Mouse (Mus musculus): ENCODE measurements around the gene Tmprss9. TPM values are rescaled to one million over a fixed set of nuclear protein-coding genes. Genes with fewer than 3 reads are reported as not detected.

Tmprss9 gene
- total and polyA plus RNA-seq, 3 experiments: 0.15 to 0.25 TPM; not detected in 1

DNA sequence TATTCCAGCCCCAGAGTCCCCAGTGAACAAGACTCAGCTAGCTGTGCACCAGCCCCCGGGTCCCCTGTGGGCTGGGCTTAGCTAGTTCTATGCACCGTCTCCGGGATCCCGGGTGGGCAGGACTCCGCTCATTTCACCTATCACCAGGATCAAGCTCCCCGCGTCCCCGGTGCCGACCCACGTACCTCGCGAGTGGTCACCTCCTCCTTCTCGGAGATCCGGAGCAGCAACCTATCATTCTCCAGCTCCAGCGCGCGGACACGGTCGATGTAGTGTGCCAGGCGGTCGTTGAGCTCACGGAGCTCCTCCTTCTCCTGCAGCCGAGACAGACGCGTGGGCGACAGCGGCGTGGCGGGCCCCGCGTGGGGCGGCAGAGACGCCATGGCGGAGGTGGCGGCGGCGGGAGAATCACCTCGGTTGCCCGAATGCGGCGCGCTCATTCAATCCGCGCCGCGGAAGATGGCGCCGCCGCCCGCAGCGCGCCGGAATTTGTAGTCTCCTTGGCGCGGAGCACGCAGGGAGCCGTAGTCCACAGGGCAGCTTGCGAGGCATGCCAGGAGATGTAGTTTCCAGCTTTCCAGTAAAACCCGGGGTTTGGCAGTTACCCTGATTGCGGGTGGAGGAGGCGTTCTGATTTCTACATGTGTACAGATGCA is 46.3 kb downstream of the Tmprss9 start, which contains the start of gene Lmnb2 (continued):
- TF ChIP-seq USF1 (IDR thresholded peaks at IDR 0.05; ENCODE audit: low read depth, low read length) (0 out of 2 replicates have a peak, but pooled peaks have one; percentile 4), ETS1 (IDR thresholded peaks at IDR 0.05; ENCODE audit: low read depth, low read length) (0 out of 2 replicates have a peak, but pooled peaks have one; percentile 13), ZNF384 (IDR thresholded peaks at IDR 0.05; ENCODE audit: low read depth, low read length) (no peak)

DNA sequence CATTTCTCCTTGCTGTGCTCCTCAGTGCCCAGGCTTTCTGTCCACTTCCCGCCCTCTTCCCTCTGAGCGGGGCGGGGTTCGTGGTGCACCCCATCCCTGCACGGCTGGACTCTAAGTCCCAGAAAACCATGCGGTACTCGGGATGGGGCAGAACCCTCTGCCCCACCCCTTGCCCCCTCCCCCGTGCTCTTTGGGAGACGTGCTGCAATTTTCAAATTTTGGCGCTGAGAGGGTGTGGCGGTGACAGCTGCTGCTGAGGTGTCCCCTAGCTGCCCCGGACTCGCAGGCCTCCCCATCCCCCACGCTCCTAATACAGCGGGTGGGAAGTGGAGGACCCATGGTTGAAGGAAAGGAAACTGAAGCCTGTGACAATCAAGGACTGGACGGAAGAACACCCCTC is 50.3 kb downstream of the Tmprss9 start:
- H3K36me3 ChIP-seq (ENCODE audit: control insufficient read depth in 1 of 2, insufficient read depth in 2 of 2, low read length in 2 of 2): peaks cover 0 to 2% of the 10 kb centered on the region in 2 experiments; a peak in 1 of 4 replicates
- no peak for DNase-seq (ENCODE audit: low read depth, low spot score)
- peaks cover 6% of the 10 kb centered on the region for H3K79me2 ChIP-seq (ENCODE audit: control insufficient read depth, insufficient read depth, low read length, poor library complexity)
- no peak overlapping the region for H3K27ac ChIP-seq (ENCODE audit: control insufficient read depth, low read depth, low read length)
- H3K4me1 ChIP-seq (ENCODE audit: control insufficient read depth in 1 of 2, insufficient read depth in 2 of 2, low read length in 2 of 2): peaks cover 0 to 8% of the 10 kb centered on the region in 2 experiments; a peak in 1 of 4 replicates
- no peak overlapping the region for H3K4me3 ChIP-seq (ENCODE audit: control insufficient read depth in 1 of 2, insufficient read depth in 1 of 2, low read depth in 2 of 2, low read length in 2 of 2)
- no peaks in the 10 kb centered on the region; a peak in 1 of 4 replicates for H3K27me3 ChIP-seq (ENCODE audit: control insufficient read depth in 1 of 2, insufficient read depth in 2 of 2, low read length in 2 of 2)
- no peaks in the 10 kb centered on the region for H3K9me3 ChIP-seq (replicated peaks; ENCODE audit: insufficient read depth, low read length)
- H3K9ac ChIP-seq (ENCODE audit: control insufficient read depth, low read depth, low read length, poor library complexity, severe bottlenecking): no peak overlapping the region
- TF ChIP-seq HCFC1 (IDR thresholded peaks at IDR 0.05; ENCODE audit: low read depth, low read length) (no peak), TBP (IDR thresholded peaks at IDR 0.05; ENCODE audit: low read depth, low read length) (no peak), POLR2AphosphoS5 (IDR thresholded peaks at IDR 0.05; ENCODE audit: borderline replicate concordance, low read depth, low read length) (no peak), CHD1 (IDR thresholded peaks at IDR 0.05; ENCODE audit: low read depth, low read length) (no peak), MAZ (IDR thresholded peaks at IDR 0.05; ENCODE audit: low read depth, low read length) (no peak), TAL1 (IDR thresholded peaks at IDR 0.05; ENCODE audit: low read length) (no peak), RCOR1 (IDR thresholded peaks at IDR 0.05; ENCODE audit: low read depth, low read length) (no peak), NRF1 (IDR thresholded peaks at IDR 0.05; ENCODE audit: insufficient read depth, low read depth, low read length, poor library complexity, severe bottlenecking) (no peak)

DNA sequence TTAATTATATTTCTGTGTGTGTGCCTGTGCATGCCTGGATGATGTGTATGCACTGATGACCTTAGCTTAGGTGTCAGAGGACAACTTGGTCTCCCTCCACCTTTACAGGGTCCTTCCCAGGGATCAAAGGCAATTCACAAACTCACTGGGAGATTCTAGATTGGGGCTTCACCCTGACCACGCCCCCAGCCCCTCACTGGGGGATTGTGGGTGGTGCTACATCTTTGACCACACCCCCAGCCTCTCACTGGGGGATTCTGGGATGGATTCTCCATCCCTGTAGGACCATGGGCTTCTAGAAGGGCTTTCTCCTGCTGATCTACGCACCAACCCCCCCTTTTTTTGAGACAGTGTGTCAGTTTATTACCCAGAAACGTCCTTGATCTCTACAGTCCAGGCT is 53.8 kb downstream of the Tmprss9 start:
- no peaks in the 10 kb centered on the region for H3K9me3 ChIP-seq (replicated peaks; ENCODE audit: insufficient read depth, low read length)
- no peak overlapping the region for H3K4me3 ChIP-seq (ENCODE audit: control insufficient read depth in 1 of 2, insufficient read depth in 1 of 2, low read depth in 2 of 2, low read length in 2 of 2)
- H3K79me2 ChIP-seq (ENCODE audit: control insufficient read depth, insufficient read depth, low read length, poor library complexity): peaks cover 5% of the 10 kb centered on the region; the same call in 1 of the 2 replicates
- no peak overlapping the region for H3K9ac ChIP-seq (ENCODE audit: control insufficient read depth, low read depth, low read length, poor library complexity, severe bottlenecking)
- DNase-seq (ENCODE audit: low read depth, low spot score): no peak
- no peak overlapping the region for H3K27ac ChIP-seq (ENCODE audit: control insufficient read depth, low read depth, low read length)
- no peaks in the 10 kb centered on the region for H3K4me1 ChIP-seq (ENCODE audit: control insufficient read depth in 1 of 2, insufficient read depth in 2 of 2, low read length in 2 of 2)
- H3K27me3 ChIP-seq (ENCODE audit: control insufficient read depth in 1 of 2, insufficient read depth in 2 of 2, low read length in 2 of 2): no peaks in the 10 kb centered on the region
- TF ChIP-seq MAFK (IDR thresholded peaks at IDR 0.05; ENCODE audit: borderline replicate concordance, low read depth, low read length) (no peak), JUND (IDR thresholded peaks at IDR 0.05; ENCODE audit: low read depth, low read length) (no peak), GATA1 (IDR thresholded peaks at IDR 0.05; ENCODE audit: low read depth, low read length) (no peak), ZMIZ1 (IDR thresholded peaks at IDR 0.05; ENCODE audit: low read depth, low read length) (no peak), TBP (IDR thresholded peaks at IDR 0.05; ENCODE audit: low read depth, low read length) (no peak), MYC (IDR thresholded peaks at IDR 0.05; ENCODE audit: low read depth, low read length) (no peak), USF1 (IDR thresholded peaks at IDR 0.05; ENCODE audit: low read depth, low read length) (no peak), TCF12 (IDR thresholded peaks at IDR 0.05; ENCODE audit: low read depth, low read length) (no peak), UBTF (IDR thresholded peaks at IDR 0.05; ENCODE audit: borderline replicate concordance, insufficient read depth, low read depth, low read length) (no peak), TAL1 (IDR thresholded peaks at IDR 0.05; ENCODE audit: low read length) (no peak), SIN3A (IDR thresholded peaks at IDR 0.05; ENCODE audit: low read length) (no peak), NELFE (IDR thresholded peaks at IDR 0.05; ENCODE audit: low read depth, low read length) (no peak), MAX (IDR thresholded peaks at IDR 0.05; ENCODE audit: low read length) (no peak), ZKSCAN1 (IDR thresholded peaks at IDR 0.05; ENCODE audit: low read depth, low read length) (no peak), KAT2A (conservative IDR thresholded peaks at IDR 0.05; ENCODE audit: low read depth, low read length) (no peak)
- H3K36me3 ChIP-seq (ENCODE audit: control insufficient read depth in 1 of 2, insufficient read depth in 2 of 2, low read length in 2 of 2): no peaks in the 10 kb centered on the region
